Mouse (Mus musculus): Measurements from ENCODE around the gene Ranbp3l. TPM values are rescaled to one million over a fixed set of nuclear protein-coding genes. Genes with fewer than 3 reads are reported as not detected.

The Ranbp3l gene
- total RNA-seq, 2 experiments from 2014 or later, result not detected

DNA sequence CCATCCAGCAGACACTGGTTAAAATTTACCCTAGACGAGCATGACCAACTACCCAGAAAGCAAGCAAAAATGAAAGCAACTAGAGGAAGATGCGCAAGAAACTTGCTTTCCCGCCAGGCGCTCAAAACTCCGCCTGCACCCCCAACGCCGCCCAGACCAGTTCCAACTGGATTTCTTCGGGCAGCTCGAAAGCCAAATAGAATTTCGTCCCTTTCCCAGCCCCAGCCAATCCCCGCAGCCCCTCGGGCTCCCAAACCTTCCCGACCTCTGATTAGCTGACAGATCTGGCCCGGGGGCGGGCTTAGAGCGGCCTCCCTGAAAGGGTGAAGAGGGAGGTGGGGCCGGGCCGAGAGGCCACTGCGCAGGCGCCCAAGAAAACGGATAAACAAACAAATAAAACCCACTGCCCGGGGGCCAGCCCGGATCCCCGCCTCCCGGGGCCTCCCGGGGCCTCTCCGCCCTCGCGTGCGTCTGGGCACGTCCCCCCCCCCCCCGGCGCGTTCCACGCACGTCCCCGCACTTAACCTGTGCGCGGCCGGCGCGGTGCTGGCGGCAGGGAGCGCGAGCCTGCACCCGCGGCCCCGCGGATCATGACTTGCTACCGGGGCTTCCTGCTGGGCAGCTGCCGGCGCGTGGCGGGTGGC is 103.3 kb downstream of the Ranbp3l start, which contains the start of gene Nadk2:
Gene Nadk2, plus strand, starts transcription at position 349 of the 644 bp plus-strand sequence.
- peak; percentile 96 to 98 for DNase-seq (ENCODE audit: low spot score in 2 of 2)

DNA sequence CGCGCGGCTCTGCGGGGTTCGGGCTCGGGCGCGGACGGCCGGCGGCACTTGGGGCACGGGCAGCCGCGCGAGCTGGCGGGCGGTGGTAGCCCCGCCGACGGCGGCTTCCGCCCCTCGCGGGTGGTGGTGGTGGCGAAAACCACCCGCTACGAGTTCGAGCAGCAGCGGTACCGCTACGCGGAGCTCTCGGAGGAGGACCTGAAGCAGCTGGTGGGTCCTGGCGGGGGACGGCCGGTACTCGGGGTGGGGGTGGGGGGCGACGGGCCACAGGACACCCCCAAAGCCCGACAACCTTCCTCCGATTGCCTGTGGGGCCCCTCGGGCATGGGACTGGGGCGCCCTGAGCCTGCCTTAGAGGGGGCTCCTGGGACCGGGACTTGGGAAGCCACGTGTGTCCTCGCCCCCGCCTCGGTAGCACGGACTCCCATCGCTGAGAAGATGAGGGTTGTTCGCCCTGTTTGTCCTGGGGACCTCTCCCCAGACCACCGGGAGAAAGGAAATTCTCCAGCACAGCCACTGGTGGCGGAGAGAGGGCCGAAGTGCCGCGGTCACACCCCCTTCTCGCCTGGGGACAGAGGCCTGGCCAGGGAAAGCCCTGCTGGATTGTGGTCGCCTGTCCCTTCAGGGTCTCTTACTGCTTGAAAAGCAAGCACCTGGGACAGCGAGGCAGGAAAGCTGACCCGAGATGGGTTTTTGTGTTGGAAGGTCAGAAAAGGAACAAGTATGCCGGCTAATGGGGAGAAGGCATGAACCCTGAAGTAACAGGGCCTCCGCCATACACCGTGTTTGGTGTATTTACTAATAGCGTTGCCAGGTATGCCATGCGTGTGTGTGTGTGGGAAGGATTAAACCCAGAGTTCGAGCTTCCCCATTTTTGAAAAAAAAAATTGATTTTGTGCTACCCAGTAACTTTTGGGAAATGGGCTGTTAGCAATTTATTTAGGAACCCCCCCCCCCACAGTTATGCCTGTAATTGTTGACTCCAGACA is 104.1 kb downstream of the Ranbp3l start:
- DNase-seq (ENCODE audit: low spot score in 2 of 2), result peak; percentile 60 to 69

DNA sequence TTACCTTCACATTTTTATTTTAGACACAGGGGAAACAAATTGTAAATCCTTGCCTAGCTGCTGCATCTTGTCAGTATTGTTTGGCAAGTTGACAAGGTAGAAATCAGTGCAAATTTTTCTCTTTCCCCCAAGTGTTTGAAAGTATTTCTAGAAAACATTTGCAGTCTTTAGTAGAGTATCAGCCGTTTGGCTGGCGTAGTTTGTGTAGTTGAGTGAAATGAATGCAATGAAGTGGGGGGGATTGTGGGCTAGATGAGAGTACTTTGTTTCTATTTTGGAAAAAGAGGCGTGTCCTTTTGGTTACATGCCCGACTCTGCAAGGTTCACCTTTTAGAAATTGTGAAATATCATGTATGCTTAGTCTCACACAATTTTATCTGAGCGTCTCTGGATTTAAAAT is 104.9 kb downstream of the Ranbp3l start:
- no peak for DNase-seq (ENCODE audit: low spot score in 2 of 2)

DNA sequence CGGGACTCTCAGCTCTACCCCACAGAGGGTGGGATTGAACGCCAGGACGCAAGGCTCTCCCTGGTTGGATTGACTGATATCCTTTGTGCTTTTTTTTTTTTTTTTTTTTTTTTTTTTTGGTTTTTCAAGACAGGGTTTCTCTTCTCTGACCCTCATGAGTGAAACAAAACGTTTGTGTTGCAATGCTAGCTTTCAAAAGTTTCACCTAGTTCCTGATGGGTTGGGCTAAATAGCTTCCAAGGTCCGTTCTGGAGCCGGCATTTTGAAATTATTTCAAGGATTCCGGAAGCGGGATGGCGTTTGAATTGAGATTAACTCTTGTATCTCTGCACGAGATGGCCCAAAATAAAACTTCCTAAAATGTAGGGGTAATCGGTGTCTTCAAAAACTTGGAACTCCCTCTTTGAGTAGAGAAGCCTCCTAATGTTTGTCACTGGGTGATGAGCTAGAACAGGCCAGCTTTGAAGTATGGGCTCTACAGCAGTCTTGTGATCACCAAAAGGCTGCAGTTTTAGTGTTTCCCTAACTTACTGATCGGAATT is 105.4 kb downstream of the Ranbp3l start:
- DNase-seq (ENCODE audit: low spot score in 2 of 2), result peak in 1 of 2 experiments; percentile 29

DNA sequence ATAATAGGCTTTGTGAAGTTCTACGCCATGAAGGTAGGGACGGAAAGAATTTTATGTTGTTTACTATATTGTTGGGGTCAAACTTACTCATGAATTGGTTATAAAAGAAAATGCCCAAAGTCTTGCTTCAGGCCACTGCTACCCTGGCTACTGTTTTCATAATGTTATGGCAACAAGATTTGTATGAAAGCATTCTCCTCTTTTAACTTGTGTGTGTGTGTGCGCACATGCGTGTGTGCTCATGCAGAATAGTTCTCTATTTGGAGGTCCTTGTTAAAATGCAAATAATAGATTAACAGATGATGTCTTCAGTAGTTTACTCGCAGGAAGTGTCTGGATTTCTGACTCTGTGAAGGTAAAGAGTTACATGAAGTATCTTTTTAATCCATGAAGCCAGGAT is 105.9 kb downstream of the Ranbp3l start:
- no peak for DNase-seq (ENCODE audit: low spot score in 2 of 2)

DNA sequence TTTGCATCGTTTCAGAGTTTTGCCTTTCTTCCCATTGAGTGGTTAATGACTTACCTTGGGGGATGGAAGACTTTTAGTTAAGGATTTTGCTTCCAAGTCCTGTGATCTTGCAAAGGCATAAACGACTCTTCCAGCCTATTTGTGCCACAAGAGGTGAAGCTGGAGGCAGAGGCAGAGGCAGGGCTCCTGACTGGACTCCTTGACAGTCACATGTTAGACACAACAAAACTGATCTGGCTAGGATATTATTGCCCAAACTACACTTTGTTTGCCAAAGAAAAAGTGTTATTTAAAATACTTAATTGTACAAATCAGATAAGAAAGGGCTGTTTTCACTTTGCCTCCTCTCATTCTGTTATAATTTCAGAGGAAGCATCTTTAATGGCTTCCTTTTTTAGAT is 106.4 kb downstream of the Ranbp3l start:
- DNase-seq (ENCODE audit: low spot score in 2 of 2), result no peak

DNA sequence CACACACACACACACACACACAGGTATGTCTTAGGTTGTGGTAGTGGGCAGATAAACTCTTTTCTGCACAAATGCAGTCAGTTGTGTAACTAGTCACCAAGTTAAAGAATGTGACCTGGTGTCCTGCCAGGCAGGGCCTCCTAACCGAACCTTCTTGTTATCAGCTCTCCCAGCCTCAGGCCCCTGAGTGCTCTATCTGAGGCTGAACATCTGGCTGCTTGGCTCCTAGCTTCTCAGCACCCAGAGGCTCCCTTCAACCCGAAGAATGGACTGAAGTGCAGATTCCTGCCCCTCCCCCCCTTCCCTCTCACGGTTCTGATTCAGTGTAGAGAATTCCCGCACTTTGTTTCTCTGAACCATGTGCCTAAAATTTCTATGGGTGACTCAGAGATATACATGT is 106.9 kb downstream of the Ranbp3l start:
- no peak for DNase-seq (ENCODE audit: low spot score in 2 of 2)

DNA sequence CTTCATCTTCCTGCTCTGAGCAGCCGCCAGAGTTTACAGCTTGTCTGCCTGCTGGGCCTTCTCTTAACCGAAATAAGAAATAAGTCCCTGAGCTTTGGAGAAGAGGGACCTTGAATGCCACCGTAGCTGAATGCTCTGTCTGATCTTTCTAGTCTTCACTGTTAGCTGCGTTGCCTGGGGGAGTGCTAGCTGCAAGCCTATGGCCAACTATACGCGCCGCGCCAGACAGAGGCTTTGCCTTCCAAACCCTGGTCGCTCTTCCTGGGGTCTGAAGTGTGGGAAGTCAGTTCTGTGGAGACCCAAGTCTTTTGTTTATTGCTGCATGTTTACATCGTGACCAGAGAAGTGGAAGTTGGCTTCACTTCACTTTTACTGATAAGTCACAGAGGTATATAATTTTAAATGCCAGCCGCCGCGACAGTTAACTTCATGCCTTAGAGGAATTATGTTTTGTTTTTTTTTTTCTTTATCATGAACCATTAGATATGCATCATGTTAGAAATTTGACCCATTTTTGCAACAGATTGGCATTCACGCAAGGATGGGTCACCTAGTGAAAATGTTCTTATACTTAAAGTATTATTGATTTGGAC is 108.0 kb downstream of the Ranbp3l start:
- DNase-seq (ENCODE audit: low spot score in 2 of 2), result no peak

DNA sequence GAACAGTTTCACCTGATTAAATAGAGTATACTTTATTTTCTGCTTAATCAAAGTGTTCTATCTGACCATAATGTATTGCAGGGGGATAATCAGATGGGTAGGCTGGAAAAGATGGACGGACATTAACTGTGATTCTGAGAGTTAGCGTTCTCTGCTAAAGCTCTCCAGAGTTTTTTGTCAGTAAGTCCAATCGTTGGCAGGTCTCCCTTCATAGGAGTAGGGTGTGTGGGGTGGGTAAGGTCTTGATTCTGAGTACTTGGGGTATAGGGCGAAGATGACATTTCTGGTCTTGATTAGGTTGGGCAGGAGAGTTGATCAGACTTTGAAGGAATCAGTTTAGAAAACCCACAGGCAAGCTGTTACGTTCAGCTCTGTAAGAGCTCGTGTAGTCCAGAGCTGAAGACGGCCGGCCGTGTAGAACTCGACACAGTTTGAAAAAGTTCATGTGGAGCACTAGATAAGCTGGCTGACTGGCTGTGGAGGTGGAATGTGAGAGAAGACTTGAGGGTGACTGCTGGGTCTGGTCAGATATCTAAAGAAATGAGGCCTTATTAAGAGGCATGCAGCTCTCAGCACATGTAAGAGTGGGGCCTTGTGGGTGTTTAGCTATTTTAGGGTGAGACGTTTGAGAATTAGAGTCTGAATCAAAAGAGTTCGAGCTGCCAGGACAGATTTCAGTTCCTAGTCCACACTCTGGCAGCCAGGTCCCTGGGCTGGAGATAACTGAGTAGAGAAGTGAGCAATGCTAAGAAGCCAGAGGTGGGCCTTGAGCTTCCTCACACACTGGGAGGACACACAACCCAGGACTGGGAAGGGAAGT is 110.9 kb downstream of the Ranbp3l start:
- no peak for DNase-seq (ENCODE audit: low spot score in 2 of 2)

DNA sequence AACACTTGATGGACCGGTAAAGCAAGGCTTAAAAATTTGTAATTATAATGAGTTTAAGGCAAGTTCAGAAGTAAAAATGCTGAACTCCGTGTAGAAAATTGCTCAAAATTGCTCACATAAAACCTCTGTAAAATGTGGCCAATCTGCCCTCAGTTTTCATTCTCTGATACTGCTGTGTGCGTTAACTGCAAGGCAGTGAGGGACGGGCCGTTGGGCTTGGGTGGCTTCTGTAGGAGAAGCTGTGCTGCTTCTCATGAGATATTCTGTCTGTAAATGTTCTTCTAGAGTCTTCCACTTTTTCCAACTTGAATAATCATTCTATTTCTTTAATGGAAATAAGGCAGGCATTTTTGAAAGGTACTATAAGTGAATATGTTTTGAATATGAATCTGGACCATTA is 111.9 kb downstream of the Ranbp3l start:
- no peak for DNase-seq (ENCODE audit: low spot score in 2 of 2)

DNA sequence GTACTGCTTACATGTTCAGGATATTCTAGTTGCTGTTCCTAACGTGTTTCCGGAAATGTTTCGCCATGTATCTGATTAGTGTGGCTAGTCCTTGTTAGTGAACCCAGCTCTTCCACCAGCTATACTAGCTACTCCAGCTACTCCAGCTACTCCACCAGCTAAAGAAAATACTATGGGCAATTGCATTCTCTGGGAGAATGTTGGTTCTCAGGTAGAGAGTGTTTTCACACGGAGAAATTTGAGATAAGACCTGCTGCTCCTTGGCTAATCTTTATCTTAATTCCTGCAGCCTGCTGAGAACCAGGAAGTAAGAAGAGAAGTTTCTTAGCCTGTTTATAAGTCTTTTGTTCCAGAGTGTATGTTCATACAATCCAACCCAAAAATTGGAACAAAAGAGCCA is 112.5 kb downstream of the Ranbp3l start:
- no peak for DNase-seq (ENCODE audit: low spot score in 2 of 2)

DNA sequence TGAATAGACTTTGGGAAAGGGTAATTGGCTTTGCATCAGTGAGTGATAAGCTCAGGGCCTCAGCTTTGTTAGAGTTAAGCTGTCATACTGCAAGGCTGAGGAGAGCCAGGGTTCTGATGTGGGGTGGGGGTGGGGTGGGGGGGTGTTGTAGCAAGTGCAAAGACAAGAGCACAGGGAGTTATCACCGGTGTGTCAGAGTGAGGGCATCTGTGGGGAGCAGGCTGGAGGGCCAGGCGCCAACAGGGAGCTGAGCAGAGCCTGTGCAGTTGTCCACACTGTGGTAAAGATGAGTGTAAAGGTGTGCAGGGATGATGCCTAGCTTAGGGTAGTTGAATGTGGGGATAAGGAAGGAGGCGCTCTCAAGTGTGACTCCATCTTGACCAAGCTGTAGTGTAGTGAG is 113.5 kb downstream of the Ranbp3l start:
- no peak for DNase-seq (ENCODE audit: low spot score in 2 of 2)

DNA sequence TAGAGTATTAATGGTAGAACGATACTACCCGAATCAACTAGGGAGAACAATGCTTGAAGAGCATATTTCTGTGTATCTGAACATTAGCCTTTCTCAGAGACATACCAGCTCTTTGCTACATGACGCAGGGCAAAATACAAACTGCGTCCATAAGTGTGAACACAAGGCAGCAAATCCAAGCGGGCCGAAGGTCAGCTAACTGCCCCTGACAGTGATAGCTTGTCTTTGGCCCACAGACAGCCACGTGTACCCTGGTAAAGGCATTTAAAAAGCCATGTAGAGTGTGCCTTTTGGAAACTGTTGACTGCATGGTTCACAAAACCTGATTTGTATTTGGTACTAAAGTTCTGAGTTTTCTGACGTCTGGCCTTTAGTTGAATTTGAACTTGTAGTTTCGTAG is 115.0 kb downstream of the Ranbp3l start:
- no peak for DNase-seq (ENCODE audit: low spot score in 2 of 2)

DNA sequence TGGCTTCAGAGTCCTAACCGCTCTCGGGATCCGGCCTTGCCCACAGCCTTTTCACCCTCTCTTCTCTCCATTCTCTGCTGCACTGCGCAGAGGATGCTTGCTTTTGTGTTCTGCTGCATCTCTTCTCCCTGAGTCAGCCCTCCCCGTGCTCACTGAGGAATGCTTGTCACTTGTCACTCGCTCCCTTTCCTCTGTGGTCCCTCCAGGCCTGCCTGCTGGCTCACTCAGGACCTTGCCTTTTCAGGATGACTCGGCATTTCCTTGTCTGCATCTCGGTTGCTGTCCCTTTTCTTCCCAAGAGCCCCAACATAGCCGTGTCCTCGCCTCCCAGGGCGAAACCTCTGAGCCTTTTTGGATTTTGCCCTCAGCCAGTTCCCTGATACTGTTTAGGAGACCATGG is 119.1 kb downstream of the Ranbp3l start:
- no peak for DNase-seq (ENCODE audit: low spot score in 2 of 2)

DNA sequence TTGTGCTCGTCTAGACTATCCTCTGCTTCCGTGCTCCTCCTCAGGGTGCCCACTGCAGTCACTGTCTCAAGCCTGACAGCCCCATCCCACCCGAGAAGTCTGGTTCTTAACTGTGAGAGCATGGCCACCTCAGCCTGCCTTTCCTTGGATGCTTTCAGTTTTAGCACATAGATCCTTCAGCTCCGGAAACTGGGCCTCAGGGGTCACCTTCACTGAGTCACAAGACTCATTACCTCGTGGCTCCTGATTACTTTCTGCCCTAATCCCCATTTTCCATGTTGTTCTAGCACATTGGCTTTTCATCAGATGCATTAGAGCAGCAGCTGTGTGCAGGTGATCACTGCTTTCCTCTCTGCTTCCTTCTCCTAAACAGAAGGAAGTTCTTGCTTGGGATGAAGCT is 119.7 kb downstream of the Ranbp3l start:
- no peak for DNase-seq (ENCODE audit: low spot score in 2 of 2)

DNA sequence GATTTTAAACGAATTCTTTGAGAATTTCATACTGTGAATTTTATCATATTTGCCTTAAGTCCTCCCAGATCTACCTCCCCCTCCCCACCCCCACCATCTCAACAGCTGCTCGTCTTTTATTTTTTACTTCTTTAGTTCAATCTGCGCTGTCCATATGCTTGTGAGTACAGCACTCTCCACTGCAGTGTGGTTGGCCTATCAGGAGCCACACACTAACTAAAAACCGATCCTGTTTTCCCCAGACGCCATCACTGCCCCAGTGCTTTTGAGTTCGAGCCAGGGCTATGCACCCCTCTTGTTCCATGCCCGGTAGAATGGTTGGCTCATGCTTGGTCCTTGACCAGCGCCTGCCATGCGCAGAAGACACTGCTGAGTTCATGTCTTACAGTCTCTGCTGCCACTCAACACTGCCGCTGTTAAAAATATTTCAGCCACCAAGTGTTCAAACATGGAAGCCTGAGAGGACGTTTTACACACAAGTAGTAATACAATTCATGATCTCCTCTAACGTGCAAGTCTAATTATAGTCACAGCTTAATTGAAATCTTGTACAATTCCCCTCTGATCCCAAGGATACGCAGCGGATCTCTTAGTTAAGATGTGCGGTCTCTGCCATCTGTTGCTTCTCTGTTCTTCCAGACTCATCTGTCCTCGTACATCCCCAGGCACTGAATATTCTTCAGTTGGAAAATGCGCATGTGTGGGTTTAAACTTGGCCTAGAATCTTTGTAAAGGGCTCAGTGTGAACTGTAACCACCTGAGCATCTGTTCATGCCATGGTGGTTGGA is 120.3 kb downstream of the Ranbp3l start:
- DNase-seq (ENCODE audit: low spot score in 2 of 2), result no peak

DNA sequence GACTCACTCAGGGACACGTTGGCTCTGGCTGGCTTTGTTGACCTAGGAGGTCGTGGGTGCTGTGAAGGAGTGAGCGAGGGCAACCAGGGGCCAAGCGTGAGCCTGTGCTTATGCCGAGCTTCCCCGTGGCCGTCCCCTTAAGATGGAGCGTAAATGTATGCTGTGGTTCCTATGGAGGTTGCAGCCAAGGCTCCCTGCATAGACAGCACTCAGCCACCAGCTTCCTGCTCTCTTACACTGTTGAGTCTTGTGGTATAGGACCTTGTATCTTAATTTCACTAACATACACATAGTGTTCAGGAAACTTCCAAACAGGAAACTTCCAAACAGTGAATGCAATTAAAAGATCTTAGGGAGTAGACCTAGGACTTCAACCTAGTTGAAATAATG is 120.9 kb downstream of the Ranbp3l start:
- no peak for DNase-seq (ENCODE audit: low spot score in 2 of 2)

DNA sequence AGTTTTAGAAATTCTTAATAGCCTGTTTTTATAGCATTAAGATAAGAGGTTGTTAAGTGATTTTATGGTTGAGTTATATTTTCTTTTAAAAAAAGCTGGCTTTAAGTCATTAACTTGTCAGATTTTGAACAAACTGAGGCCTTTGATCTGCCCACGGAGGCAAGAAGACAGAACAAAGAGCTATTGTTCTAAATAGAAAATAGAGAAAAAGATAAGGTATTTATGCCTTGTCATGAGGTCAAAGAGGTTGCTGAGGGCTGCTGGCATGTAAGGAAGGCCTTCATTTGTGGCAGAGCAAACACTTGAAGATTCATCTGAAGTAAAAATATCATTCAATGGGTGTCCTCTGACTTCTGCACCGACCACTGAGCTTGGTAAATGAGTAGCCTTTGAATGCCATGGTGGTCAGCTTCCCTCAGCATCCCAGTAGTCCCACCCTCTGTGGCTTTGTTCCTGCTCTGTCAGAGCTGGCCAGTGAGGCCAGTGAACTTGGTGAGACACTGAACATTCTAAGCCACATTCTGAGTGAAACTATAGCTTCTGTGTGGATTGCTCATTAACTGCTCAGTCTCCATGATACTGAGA is 121.5 kb downstream of the Ranbp3l start:
- no peak for DNase-seq (ENCODE audit: low spot score in 2 of 2)

DNA sequence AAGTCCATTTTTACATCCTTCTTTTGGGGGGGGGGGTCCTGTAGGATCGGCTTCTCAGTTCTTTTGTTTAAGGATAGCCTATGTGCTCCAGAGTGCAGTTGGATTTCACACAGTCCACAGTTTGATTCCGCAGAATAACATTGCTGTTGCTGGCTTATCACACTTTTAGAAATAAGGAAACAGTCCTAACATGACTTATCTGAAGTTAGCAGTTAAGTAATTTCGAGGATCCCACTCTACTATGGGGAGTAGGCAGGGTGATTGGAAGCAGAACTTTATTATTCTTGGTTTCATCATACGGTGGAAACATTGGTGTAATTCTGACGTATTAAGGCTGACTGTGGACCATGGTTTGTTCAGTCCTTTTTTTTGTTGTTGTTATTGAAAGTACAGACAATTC is 122.9 kb downstream of the Ranbp3l start:
- no peak for DNase-seq (ENCODE audit: low spot score in 2 of 2)

Measured in adrenal gland, adult 18-20 months (tissue).